Mouse (Mus musculus) embryo, embryonic 11.5 days (tissue): Measurements from ENCODE around the gene Grb10.

Source experiments
- DNase-seq: peaks from one replicate; pipeline ENCODE4 v3.0.0-alpha.2; 2012; ENCODE audit warnings: low read depth, low spot score

The Grb10 gene

GRCm38 (mm10) chr11:11970246-11970645 is 68.2 kb downstream of the Grb10 start:
- DNase-seq: no peak

- DNase-seq: no peak
Measured at GRCm38 (mm10) chr11:11968830-11969229, 69.7 kb downstream of the Grb10 start.

GRCm38 (mm10) chr11:11967519-11967918 is 71.0 kb downstream of the Grb10 start:
- DNase-seq: no peak

GRCm38 (mm10) chr11:11966220-11966619 is 72.3 kb downstream of the Grb10 start:
- no peak for DNase-seq

GRCm38 (mm10) chr11:11965501-11966125 is 72.9 kb downstream of the Grb10 start:
- DNase-seq: no peak

- DNase-seq: no peak
Measured at GRCm38 (mm10) chr11:11964729-11965128, 73.8 kb downstream of the Grb10 start.

- DNase-seq: no peak
Measured at GRCm38 (mm10) chr11:11963587-11963986, 74.9 kb downstream of the Grb10 start.

GRCm38 (mm10) chr11:11963065-11963464 is 75.4 kb downstream of the Grb10 start:
- no peak for DNase-seq

GRCm38 (mm10) chr11:11962629-11962954 is 75.9 kb downstream of the Grb10 start:
- no peak for DNase-seq

- no peak for DNase-seq
Measured at GRCm38 (mm10) chr11:11961917-11962628, 76.4 kb downstream of the Grb10 start.

- DNase-seq: no peak
Measured at GRCm38 (mm10) chr11:11960858-11961257, 77.6 kb downstream of the Grb10 start.

- no peak for DNase-seq
Measured at GRCm38 (mm10) chr11:11960227-11960626, 78.3 kb downstream of the Grb10 start.

GRCm38 (mm10) chr11:11958479-11958878 is 80.0 kb downstream of the Grb10 start:
- no peak for DNase-seq

GRCm38 (mm10) chr11:11958061-11958361 is 80.5 kb downstream of the Grb10 start:
- DNase-seq: no peak

- DNase-seq: no peak
Measured at GRCm38 (mm10) chr11:11957211-11958060, 81.0 kb downstream of the Grb10 start.

- no peak for DNase-seq
Measured at GRCm38 (mm10) chr11:11955783-11956182, 82.7 kb downstream of the Grb10 start.

- no peak for DNase-seq
Measured at GRCm38 (mm10) chr11:11954606-11955005, 83.9 kb downstream of the Grb10 start.

- DNase-seq: no peak
Measured at GRCm38 (mm10) chr11:11954115-11954438, 84.4 kb downstream of the Grb10 start.

- DNase-seq: no peak
Measured at GRCm38 (mm10) chr11:11953364-11954114, 84.9 kb downstream of the Grb10 start.

GRCm38 (mm10) chr11:11952569-11952968 is 85.9 kb downstream of the Grb10 start:
- no peak for DNase-seq

GRCm38 (mm10) chr11:11948988-11949365 is 89.5 kb downstream of the Grb10 start:
- no peak for DNase-seq

- no peak for DNase-seq
Measured at GRCm38 (mm10) chr11:11948321-11948987, 90.0 kb downstream of the Grb10 start.
